In genomic region chr7:74367350-74367749, GRCm38 (mm10) we compare ENCODE assay signal across 8 mouse cellular contexts.
DNase-seq lines count a peak whose midpoint lies in the region; ATAC-seq and TF ChIP-seq lines count a peak whose summit lies in the region.

No protein-coding gene starts in this region.

- ATAC-seq in forebrain, embryonic 11.5 days (replicated peaks; ENCODE audit: low FRiP score): 0 out of 2 replicates have a peak, but pooled peaks have one; percentile 28

- no peaks in the 10 kb centered on the region for H3K9me3 ChIP-seq in forebrain, embryonic 11.5 days (ENCODE audit: control insufficient read depth, low read length)

- H3K4me3 ChIP-seq in forebrain, embryonic 11.5 days (ENCODE audit: low read depth, low read length): no peak overlapping the region

- H3K9ac ChIP-seq in forebrain, embryonic 11.5 days (ENCODE audit: low read length): no peak overlapping the region

- peak; percentile 77 for TF ChIP-seq CTCF in brain, embryonic 14.5 days (IDR thresholded peaks at IDR 0.05; ENCODE audit: borderline replicate concordance, extremely low read depth, insufficient read depth, insufficient read length)

- H3K4me1 ChIP-seq in forebrain, embryonic 11.5 days (replicated peaks; ENCODE audit: control insufficient read depth, insufficient read depth, low read length): peaks cover 4% of the 10 kb centered on the region; the same call in 1 of the 2 replicates

- H3K27ac ChIP-seq in forebrain, embryonic 11.5 days (ENCODE audit: low read depth, low read length): no peak overlapping the region

- DNase-seq in layer of hippocampus, adult 11-12 months (ENCODE audit: low spot score): peak; percentile 70
- no peak for DNase-seq in layer of hippocampus, adult 9-10 months (ENCODE audit: low spot score)
- peak; percentile 83 for DNase-seq in brain, embryonic 14.5 days (ENCODE audit: low read depth)
- peak; percentile 70 for DNase-seq in forebrain, embryonic 11.5 days (ENCODE audit: low spot score)
- DNase-seq in kidney, postnatal 25 days: peak; percentile 51 to 71
- peak; percentile 51 for DNase-seq in mesoderm, embryonic 11.5 days (ENCODE audit: low read depth, low spot score)
- peak; percentile 32 for DNase-seq in thymus, postnatal 0 days (ENCODE audit: low spot score)
- no peak for DNase-seq in natural killer cell, adult 2 months (ENCODE audit: low spot score in 2 of 2)

- no peaks in the 10 kb centered on the region for H3K27me3 ChIP-seq in forebrain, embryonic 11.5 days (ENCODE audit: control insufficient read depth, insufficient read depth, low read length)

- no peaks in the 10 kb centered on the region for H3K36me3 ChIP-seq in forebrain, embryonic 11.5 days (ENCODE audit: control insufficient read depth, insufficient read depth, low read length)

- no peak overlapping the region for H3K4me2 ChIP-seq in forebrain, embryonic 11.5 days (ENCODE audit: low read depth, low read length, severe bottlenecking)

- 32% methylated on average over 7 of the region's 7 CpGs for WGBS in forebrain, embryonic 11.5 days

- TF ChIP-seq POLR2A in brain, embryonic 14.5 days (IDR thresholded peaks at IDR 0.05; ENCODE audit: borderline replicate concordance, extremely low read depth, insufficient read depth, insufficient read length, poor library complexity, severe bottlenecking): no peak

Comparison
In these comparisons a context has a peak if more than half of its experiments do, and no peak if none do; other contexts are left out.
1. DNase-seq: peak in layer of hippocampus, adult 11-12 months (single experiment), brain, embryonic 14.5 days (single experiment), forebrain, embryonic 11.5 days (single experiment), kidney, postnatal 25 days (2 of 2), mesoderm, embryonic 11.5 days (single experiment) and thymus, postnatal 0 days (single experiment); none in layer of hippocampus, adult 9-10 months (single experiment) and natural killer cell, adult 2 months (0 of 2).